Mouse (Mus musculus): ENCODE measurements at regions not wholly inside any gene's neighbourhood (a gene's known extent, or its start where the extent isn't known, plus 50 kb on each side); places are given as distances from the start of the nearest gene placed in this dataset.

GRCm38 (mm10) chr2:92712266-92713144, 113.0 kb downstream of the Chst1 start:
- TF ChIP-seq POLR2A (IDR thresholded peaks at IDR 0.05; ENCODE audit: control insufficient read depth, extremely low read depth, insufficient read depth, low read length, poor library complexity) = no peak
- TF ChIP-seq CTCF (IDR thresholded peaks at IDR 0.05; ENCODE audit: borderline replicate concordance, control insufficient read depth, extremely low read depth, insufficient read depth, low read length, poor library complexity) = no peak
- DNase-seq = no peak
- H3K4me3 ChIP-seq (ENCODE audit: control insufficient read depth, insufficient read depth, low read length) = no peak overlapping the region
- no peaks in the 10 kb centered on the region for H3K4me1 ChIP-seq (replicated peaks; ENCODE audit: control insufficient read depth, insufficient read depth, low read length)
- no peak overlapping the region for H3K27ac ChIP-seq (ENCODE audit: control insufficient read depth, insufficient read depth, low read length)
- WGBS = 85% methylated on average over 11 of the region's 11 CpGs
- H3K36me3 ChIP-seq (ENCODE audit: control insufficient read depth, insufficient read depth, low read length) = no peaks in the 10 kb centered on the region
- no peaks in the 10 kb centered on the region for H3K27me3 ChIP-seq (ENCODE audit: control insufficient read depth, insufficient read depth, low read length)

GRCm38 (mm10) chr2:92717706-92718105, 118.2 kb downstream of the Chst1 start:
- H3K4me1 ChIP-seq (replicated peaks; ENCODE audit: control insufficient read depth, insufficient read depth, low read length) = no peaks in the 10 kb centered on the region
- TF ChIP-seq CTCF (IDR thresholded peaks at IDR 0.05; ENCODE audit: borderline replicate concordance, control insufficient read depth, extremely low read depth, insufficient read depth, low read length, poor library complexity) (no peak), POLR2A (IDR thresholded peaks at IDR 0.05; ENCODE audit: control insufficient read depth, extremely low read depth, insufficient read depth, low read length, poor library complexity) (no peak)
- no peaks in the 10 kb centered on the region for H3K36me3 ChIP-seq (ENCODE audit: control insufficient read depth, insufficient read depth, low read length)
- no peak overlapping the region for H3K4me3 ChIP-seq (ENCODE audit: control insufficient read depth, insufficient read depth, low read length)
- H3K27me3 ChIP-seq (ENCODE audit: control insufficient read depth, insufficient read depth, low read length) = no peaks in the 10 kb centered on the region
- H3K27ac ChIP-seq (ENCODE audit: control insufficient read depth, insufficient read depth, low read length) = no peak overlapping the region
- no peak for DNase-seq
- WGBS = 78% methylated on average over 3 of the region's 3 CpGs

- Histone ChIP-seq H3K27ac (ENCODE audit: control insufficient read depth, insufficient read depth, low read length) (no peak overlapping the region), H3K4me3 (ENCODE audit: control insufficient read depth, insufficient read depth, low read length) (no peak overlapping the region), H3K4me1 (replicated peaks; ENCODE audit: control insufficient read depth, insufficient read depth, low read length) (no peaks in the 10 kb centered on the region), H3K27me3 (ENCODE audit: control insufficient read depth, insufficient read depth, low read length) (no peaks in the 10 kb centered on the region), H3K36me3 (ENCODE audit: control insufficient read depth, insufficient read depth, low read length) (no peaks in the 10 kb centered on the region)
- DNase-seq = no peak
- TF ChIP-seq POLR2A (IDR thresholded peaks at IDR 0.05; ENCODE audit: control insufficient read depth, extremely low read depth, insufficient read depth, low read length, poor library complexity) = no peak
- TF ChIP-seq CTCF (IDR thresholded peaks at IDR 0.05; ENCODE audit: borderline replicate concordance, control insufficient read depth, extremely low read depth, insufficient read depth, low read length, poor library complexity) = no peak
- 61% methylated on average over 3 of the region's 3 CpGs for WGBS
Measured at GRCm38 (mm10) chr2:92721951-92722350, 122.4 kb downstream of the Chst1 start.

GRCm38 (mm10) chr2:92723618-92724263, 124.2 kb downstream of the Chst1 start:
- Histone ChIP-seq H3K4me1 (replicated peaks; ENCODE audit: control insufficient read depth, insufficient read depth, low read length) (no peaks in the 10 kb centered on the region), H3K4me3 (ENCODE audit: control insufficient read depth, insufficient read depth, low read length) (no peak overlapping the region), H3K27me3 (ENCODE audit: control insufficient read depth, insufficient read depth, low read length) (no peaks in the 10 kb centered on the region), H3K27ac (ENCODE audit: control insufficient read depth, insufficient read depth, low read length) (no peak overlapping the region), H3K36me3 (ENCODE audit: control insufficient read depth, insufficient read depth, low read length) (no peaks in the 10 kb centered on the region)
- DNase-seq = no peak
- TF ChIP-seq POLR2A (IDR thresholded peaks at IDR 0.05; ENCODE audit: control insufficient read depth, extremely low read depth, insufficient read depth, low read length, poor library complexity) (no peak), CTCF (IDR thresholded peaks at IDR 0.05; ENCODE audit: borderline replicate concordance, control insufficient read depth, extremely low read depth, insufficient read depth, low read length, poor library complexity) (no peak)
- WGBS = 53% methylated on average over 9 of the region's 9 CpGs

GRCm38 (mm10) chr2:92726640-92727039, 127.1 kb downstream of the Chst1 start:
- TF ChIP-seq POLR2A (IDR thresholded peaks at IDR 0.05; ENCODE audit: control insufficient read depth, extremely low read depth, insufficient read depth, low read length, poor library complexity) (no peak), CTCF (IDR thresholded peaks at IDR 0.05; ENCODE audit: borderline replicate concordance, control insufficient read depth, extremely low read depth, insufficient read depth, low read length, poor library complexity) (no peak)

GRCm38 (mm10) chr2:92727241-92727640, 127.7 kb downstream of the Chst1 start:
- no peak overlapping the region for H3K27ac ChIP-seq (ENCODE audit: control insufficient read depth, insufficient read depth, low read length)
- H3K27me3 ChIP-seq (ENCODE audit: control insufficient read depth, insufficient read depth, low read length) = no peaks in the 10 kb centered on the region
- no peaks in the 10 kb centered on the region for H3K4me1 ChIP-seq (replicated peaks; ENCODE audit: control insufficient read depth, insufficient read depth, low read length)
- 86% methylated on average over 2 of the region's 2 CpGs for WGBS
- no peaks in the 10 kb centered on the region for H3K36me3 ChIP-seq (ENCODE audit: control insufficient read depth, insufficient read depth, low read length)
- TF ChIP-seq POLR2A (IDR thresholded peaks at IDR 0.05; ENCODE audit: control insufficient read depth, extremely low read depth, insufficient read depth, low read length, poor library complexity) (no peak), CTCF (IDR thresholded peaks at IDR 0.05; ENCODE audit: borderline replicate concordance, control insufficient read depth, extremely low read depth, insufficient read depth, low read length, poor library complexity) (no peak)
- H3K4me3 ChIP-seq (ENCODE audit: control insufficient read depth, insufficient read depth, low read length) = no peak overlapping the region
- DNase-seq = no peak

More at GRCm38 (mm10) chr2:92726640-92727039, 127.1 kb downstream of the Chst1 start:
- H3K27ac ChIP-seq (ENCODE audit: control insufficient read depth, insufficient read depth, low read length) = no peak overlapping the region
- 91% methylated on average over 7 of the region's 7 CpGs for WGBS
- H3K36me3 ChIP-seq (ENCODE audit: control insufficient read depth, insufficient read depth, low read length) = no peaks in the 10 kb centered on the region
- H3K27me3 ChIP-seq (ENCODE audit: control insufficient read depth, insufficient read depth, low read length) = no peaks in the 10 kb centered on the region
- H3K4me1 ChIP-seq (replicated peaks; ENCODE audit: control insufficient read depth, insufficient read depth, low read length) = no peaks in the 10 kb centered on the region
- H3K4me3 ChIP-seq (ENCODE audit: control insufficient read depth, insufficient read depth, low read length) = no peak overlapping the region
- no peak for DNase-seq

Data from thymus, adult 2 months (tissue).